Mouse (Mus musculus) left cerebral cortex, postnatal 25 days (tissue): Measurements from ENCODE around the gene Smarcd3. TPM values are rescaled to one million over a fixed set of nuclear protein-coding genes. Genes with fewer than 3 reads are reported as not detected.
A peak's percentile ranks its signal among the peaks of the same experiment; 100 is the strongest.

Experiments used
- DNase-seq, 2 experiments: peaks; one replicate each; pipeline ENCODE4 v3.0.0; 2022; ENCODE audit warnings: low spot score in 2 of 2, mixed read lengths in 1 of 2
- intact Hi-C: fragments of 180-260 bp; cut with DNase I; formaldehyde crosslinking; loops from one replicate; pipeline ENCODE4 v1.15.1; 2025
- total RNA-seq, 2 experiments: library from RNA; stranded (reverse); gene quantifications; 2 replicates each; pipeline ENCODE4 v1.2.3; 2021

Gene Smarcd3
- total RNA-seq, 2 experiments from 2014 or later, result 93.4 to 105 TPM

DNA sequence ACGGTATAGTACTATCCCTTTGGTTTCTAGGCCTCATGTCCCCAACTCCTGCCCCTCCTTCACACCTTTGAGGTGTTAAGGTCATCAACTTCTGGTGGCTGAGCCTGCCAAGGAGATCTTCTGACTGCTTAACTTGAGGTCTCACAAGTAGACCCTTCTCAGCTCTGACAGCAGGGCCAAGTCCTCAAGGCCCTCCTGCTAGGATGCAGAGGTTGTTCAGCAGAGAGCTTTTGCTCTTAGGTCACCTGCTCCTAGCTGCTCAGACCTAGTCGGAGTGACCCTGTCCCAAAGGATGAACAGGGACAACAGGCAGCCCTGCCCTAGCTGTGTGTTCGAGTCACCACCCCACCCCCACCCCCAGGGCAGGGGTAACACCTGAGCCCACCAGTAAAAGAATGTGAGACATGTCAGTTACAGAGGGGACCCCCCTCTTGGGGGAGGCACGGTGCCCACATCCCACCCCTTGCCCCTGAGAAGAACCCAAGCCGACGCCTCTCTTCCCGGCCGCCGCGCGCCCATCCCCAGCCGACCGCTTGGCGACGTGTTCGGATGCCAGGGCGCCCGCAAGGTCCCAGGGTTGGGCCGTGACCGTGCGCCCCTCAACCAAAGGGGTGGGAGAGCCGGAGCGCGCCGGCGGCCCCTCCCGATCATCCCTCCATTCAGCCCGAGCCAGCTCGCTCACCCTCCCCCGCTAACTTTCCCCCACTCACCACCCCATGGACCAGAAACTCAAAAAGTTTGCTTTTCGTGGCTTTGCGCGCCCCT, 23.0 kb downstream of the Smarcd3 start:
- DNase-seq, result no peak
- intact Hi-C loops, result no loop called here

GRCm38 (mm10) chr5:24600236-24600635, 24.0 kb downstream of the Smarcd3 start:
- intact Hi-C loops, result no loop called here
- no peak for DNase-seq

- intact Hi-C loops, result no loop called here
- no peak for DNase-seq
Observed at GRCm38 (mm10) chr5:24599137-24599536, 25.1 kb downstream of the Smarcd3 start.

DNA sequence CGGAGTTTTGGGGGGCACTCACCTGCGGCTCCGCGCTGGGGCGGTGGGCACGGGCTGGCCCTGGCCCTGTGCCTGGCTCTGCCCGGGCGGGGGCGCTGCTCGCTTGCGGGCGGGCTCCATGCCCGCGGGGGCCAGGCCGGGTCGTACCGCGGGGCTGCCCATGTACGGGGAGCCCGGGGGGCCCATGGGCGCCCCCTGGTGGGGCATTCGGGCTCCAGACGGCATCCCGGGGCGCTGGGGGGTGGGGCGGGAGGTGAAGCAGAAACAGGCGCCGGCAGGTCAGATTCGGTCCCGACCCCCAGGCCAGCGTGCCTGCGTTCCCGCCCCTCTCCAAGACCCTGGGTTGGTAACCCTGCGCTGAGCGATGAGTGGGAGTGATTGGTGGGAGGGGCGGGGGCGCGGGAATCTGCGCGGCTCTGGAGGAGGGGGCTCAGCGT, 25.6 kb downstream of the Smarcd3 start:
- DNase-seq, result no peak
- intact Hi-C loops, result no loop called here

DNA sequence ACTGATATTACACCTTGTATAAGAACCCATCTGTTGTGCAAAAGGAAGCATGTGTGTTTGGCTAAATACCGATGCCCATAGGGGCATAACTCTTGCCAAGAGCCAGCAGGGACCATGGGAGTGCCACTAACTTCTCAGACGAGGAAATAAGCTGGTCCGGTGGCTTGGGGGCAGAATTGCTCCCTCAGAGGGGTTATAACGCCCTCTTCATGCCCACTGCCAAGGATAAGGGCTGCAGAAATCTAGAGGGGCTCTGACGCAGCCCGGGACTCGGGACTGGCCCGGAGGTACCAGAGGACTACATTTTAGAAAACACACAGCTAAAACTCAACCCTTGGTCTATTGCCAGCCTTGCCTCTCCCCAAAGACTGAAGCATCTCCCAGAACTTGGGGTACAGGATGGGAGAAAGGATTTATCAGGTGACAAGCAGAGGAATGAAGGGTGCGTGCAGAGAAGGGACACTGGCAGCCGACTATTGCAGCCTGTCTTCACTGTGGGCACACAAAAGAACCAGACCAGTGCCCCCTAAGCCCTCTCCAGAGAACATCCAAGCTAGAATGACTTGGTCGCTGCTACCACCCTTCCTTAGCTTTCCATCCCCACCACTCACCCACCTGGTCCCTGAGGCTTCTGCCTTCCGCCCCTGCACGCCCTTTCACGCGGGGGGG, 26.2 kb downstream of the Smarcd3 start:
- DNase-seq, result no peak
- intact Hi-C loops, result loop anchor here (2.0 kb wide), 1 partner anchor 111 kb away; no protein-coding TSS in a partner anchor

GRCm38 (mm10) chr5:24597221-24597728, 26.9 kb downstream of the Smarcd3 start:
- DNase-seq, result peak; percentile 75 to 91
- intact Hi-C loops, result loop anchor here (2.0 kb wide), 1 partner anchor 110 kb away; no protein-coding TSS in a partner anchor

GRCm38 (mm10) chr5:24596519-24597171, 27.6 kb downstream of the Smarcd3 start:
- intact Hi-C loops, result loop anchor here (2.0 kb wide), 1 partner anchor 110 kb away; no protein-coding TSS in a partner anchor
- DNase-seq, result peak; percentile 78 to 91

- no peak for DNase-seq
- intact Hi-C loops, result loop anchor here (2.0 kb wide), 1 partner anchor 109 kb away; no protein-coding TSS in a partner anchor
Observed at GRCm38 (mm10) chr5:24595786-24596380, 28.3 kb downstream of the Smarcd3 start.

DNA sequence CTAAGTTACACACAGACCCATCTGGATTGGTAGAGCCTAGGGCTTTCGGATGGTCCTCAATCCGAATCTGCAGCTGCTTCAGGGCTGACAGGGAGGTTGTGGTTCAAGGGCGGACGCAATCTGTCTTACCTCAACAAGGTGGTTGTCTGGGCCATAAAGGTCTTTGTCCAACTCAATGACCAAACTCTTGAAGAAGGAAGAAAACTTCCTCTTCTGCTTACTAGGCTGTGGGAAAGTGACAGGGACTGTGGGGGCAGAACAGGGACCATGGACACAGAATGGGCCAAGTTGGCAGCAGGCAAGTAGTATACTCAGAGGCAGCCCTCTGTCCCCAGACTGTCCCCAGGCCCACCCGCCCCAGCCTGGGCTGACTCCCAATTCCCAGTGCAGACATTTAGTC, 28.9 kb downstream of the Smarcd3 start:
- intact Hi-C loops, result no loop called here
- DNase-seq, result no peak

- no peak for DNase-seq
- intact Hi-C loops, result no loop called here
Observed at GRCm38 (mm10) chr5:24594346-24594745, 29.9 kb downstream of the Smarcd3 start.

DNA sequence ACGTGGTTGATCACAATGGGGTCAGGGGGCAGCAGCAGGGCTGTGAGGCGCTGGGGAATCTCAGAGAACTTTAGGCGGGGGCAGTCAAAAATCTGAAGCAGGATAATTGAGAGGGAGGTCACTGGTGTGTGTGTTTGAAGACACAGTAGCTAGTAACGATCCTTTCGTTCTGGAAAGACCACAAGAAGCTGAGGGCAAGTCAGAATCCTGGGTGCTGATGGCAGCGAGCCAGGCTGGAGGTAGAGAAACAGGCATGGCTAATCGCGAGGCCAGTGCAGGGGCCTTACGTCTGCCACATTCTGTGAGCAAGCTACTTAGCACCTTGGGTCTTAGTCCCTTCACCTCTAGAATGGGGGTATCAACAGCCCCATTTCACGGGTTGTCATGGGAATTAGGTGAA, 30.3 kb downstream of the Smarcd3 start:
- no peak for DNase-seq
- intact Hi-C loops, result no loop called here

- intact Hi-C loops, result no loop called here
- no peak for DNase-seq
Observed at GRCm38 (mm10) chr5:24593230-24593629, 31.0 kb downstream of the Smarcd3 start.

DNA sequence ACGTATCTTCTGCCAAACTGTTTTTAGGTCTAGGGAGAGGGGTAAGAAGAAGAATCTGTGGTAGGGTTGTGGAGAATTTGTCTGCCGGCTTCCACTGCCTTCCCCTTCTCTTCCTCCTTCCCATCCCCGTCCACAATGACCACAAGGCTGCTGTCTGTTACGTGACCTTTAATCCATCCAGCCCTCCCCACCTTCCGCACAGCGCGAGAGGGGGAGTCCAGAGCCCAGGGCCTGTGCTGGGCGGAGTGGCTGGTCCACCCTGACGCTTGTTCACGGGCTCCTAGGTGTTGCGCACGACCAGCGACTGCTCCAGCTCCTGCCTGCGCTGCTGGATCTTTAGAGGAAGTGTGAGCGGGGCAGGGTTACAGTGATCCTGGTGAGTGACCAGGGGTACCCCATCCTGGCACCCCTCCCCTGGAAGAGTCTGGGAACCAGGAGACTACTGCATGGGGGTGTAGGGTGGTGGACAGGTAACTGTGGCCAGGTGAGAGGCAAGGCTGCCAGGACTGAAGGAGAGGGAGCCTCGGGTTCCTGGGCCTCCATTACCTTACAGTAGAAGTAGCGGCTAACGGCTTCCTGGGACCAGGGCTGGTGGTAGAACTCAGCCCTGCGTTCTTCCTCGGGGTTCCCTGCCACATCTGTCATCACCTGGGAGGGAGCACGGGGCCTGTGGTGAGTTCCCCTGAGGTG, 31.6 kb downstream of the Smarcd3 start:
- intact Hi-C loops, result no loop called here
- no peak for DNase-seq

- intact Hi-C loops, result no loop called here
- no peak for DNase-seq
Observed at GRCm38 (mm10) chr5:24591796-24592470, 32.3 kb downstream of the Smarcd3 start.

GRCm38 (mm10) chr5:24591268-24591721, 32.9 kb downstream of the Smarcd3 start:
- intact Hi-C loops, result no loop called here
- DNase-seq, result no peak

DNA sequence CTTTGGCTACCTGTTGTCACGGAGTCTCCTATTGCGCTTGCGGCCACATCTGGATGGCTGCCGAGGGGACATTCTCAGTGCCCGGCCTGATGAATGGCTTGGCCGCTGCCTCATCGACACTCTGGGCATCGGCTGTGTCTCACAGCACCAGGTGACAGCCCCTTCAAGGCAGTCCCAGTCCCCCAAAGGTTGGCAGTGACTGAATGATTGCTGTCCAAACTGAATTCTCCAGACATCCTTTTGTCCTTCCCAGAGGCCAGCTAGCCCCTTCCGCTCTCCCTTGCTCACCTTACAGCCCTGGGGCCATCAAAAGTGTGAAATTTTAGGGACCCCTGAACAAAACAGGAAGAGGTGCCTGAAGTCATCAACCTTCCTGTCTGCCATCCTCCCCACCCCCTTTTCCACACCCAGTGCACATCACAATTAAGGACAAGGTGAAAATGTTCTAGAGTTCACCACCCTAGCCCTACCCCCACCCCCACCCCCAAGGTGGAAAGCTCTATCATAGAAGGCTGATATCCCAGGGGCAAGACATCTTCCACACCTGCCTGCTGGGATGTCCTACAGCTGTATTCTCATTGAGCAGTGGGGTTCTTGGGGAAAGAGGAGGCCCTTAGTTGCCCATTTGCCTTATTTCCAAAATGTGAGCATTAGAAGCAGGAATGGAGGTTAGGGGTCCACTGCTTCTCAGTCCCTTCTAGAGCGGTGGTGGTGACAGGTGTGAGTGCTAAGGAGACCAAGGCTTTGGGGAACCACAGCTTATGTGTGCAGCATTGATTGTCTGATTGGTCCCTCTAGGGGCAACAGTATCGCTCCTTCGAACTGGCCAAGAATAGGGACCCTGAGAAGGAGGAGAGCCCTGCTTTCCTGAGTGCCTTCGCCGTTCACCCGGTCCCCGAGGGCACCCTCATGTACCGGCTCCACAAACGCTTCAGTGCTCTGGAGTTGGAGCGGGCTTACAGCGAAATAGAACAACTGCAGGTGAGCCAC, 34.4 kb downstream of the Smarcd3 start:
- intact Hi-C loops, result no loop called here
- no peak for DNase-seq

- intact Hi-C loops, result no loop called here
- peak in 1 of 2 experiments; percentile 82 for DNase-seq
Observed at GRCm38 (mm10) chr5:24587200-24587577, 37.0 kb downstream of the Smarcd3 start.
